Mouse (Mus musculus) embryonic stem cell, embryonic (primary cell): ENCODE data around the gene Lsm4.

ENCODE experiments used
- CTCF ChIA-PET, 4 experiments: fragments of 300-600 bp in 2 of 4; fragments of 350-600 bp in 2 of 4; sonication (Branson Sonifier 250); formaldehyde crosslinking; loops; one replicate each; lab custom pipeline; 2022; ENCODE audit warnings: inconsistent platforms in 2 of 4; lab: Charles Lee
- POLR2A ChIA-PET, 4 experiments: fragments of 300-600 bp in 2 of 4; fragments of 350-600 bp in 2 of 4; sonication (Branson Sonifier 250); formaldehyde crosslinking; loops; one replicate each; lab custom pipeline; 2022; ENCODE audit warnings: antibody characterized with exemption in 4 of 4, inconsistent platforms in 1 of 4; lab: Charles Lee

Gene Lsm4

GRCm38 (mm10) chr8:70673079-70673856 lies at the start of gene Lsm4:
TSS of gene Lsm4 (plus strand) at chr8:70673248.
- CTCF ChIA-PET, result interaction anchor here (0.5 to 5.6 kb wide), 68 partner anchors 9 to 1314 kb away, joined by 3 to 93 read pairs (median 4); partner anchors contain the start of genes Gm3336 (in 3 of the 4), Jund (in 3 of the 4), Arrdc2 (in 2 of the 4) and Isyna1 (in 1 of the 4)
- POLR2A ChIA-PET, result interaction anchor here (0.6 to 21.3 kb wide), 153 partner anchors 8 to 1464 kb away, joined by 3 to 1467 read pairs (median 5); partner anchors contain the start of genes Arrdc2 (in 4 of the 4), Fkbp8 (in 4 of the 4), Jund (in 4 of the 4) and Kxd1 (in 4 of the 4)

GRCm38 (mm10) chr8:70625104-70625503 lies 47.9 kb upstream of the Lsm4 start:
- ChIA-PET POLR2A (interaction anchor here in 2 of 4 experiments (0.6 to 32.6 kb wide), 14 partner anchors 8 to 73 kb away, joined by 3 to 1017 read pairs (median 6); partner anchors contain the start of genes Lsm4 (in 2 of the 2), Jund (in 1 of the 2), Pgpep1 (in 1 of the 2) and Ssbp4 (in 1 of the 2)), CTCF (interaction anchor here (0.6 to 8.6 kb wide), 32 partner anchors 8 to 607 kb away, joined by 3 to 206 read pairs (median 4); partner anchors contain the start of genes Lsm4 (in 2 of the 4), Ell (in 1 of the 4), Gm3336 (in 1 of the 4) and Klhl26 (in 1 of the 4))

GRCm38 (mm10) chr8:70627041-70627440 lies 46.0 kb upstream of the Lsm4 start:
- POLR2A ChIA-PET, result interaction anchor here in 3 of 4 experiments (0.8 to 32.6 kb wide), 12 partner anchors 11 to 213 kb away, joined by 3 to 1017 read pairs (median 4); partner anchors contain the start of genes Jund (in 3 of the 3), Arrdc2 (in 1 of the 3), Lrrc25 (in 1 of the 3) and Pgpep1 (in 1 of the 3)
- CTCF ChIA-PET, result interaction anchor here in 1 of 4 experiments (0.6 to 8.6 kb wide), 5 partner anchors 18 to 263 kb away, joined by 3 to 206 read pairs (median 3); partner anchors contain the start of genes Jund and Ssbp4

- ChIA-PET POLR2A (interaction anchor here (0.7 to 32.6 kb wide), 38 partner anchors 8 to 268 kb away, joined by 3 to 1017 read pairs (median 9); partner anchors contain the start of genes Arrdc2 (in 3 of the 4), Jund (in 3 of the 4), Lsm4 (in 3 of the 4) and Lrrc25 (in 2 of the 4)), CTCF (interaction anchor here (0.6 to 8.6 kb wide), 44 partner anchors 8 to 276 kb away, joined by 3 to 206 read pairs (median 6); partner anchors contain the start of genes Lsm4 (in 3 of the 4), Lrrc25 (in 2 of the 4), Ell (in 1 of the 4) and Gm3336 (in 1 of the 4))
Measured at GRCm38 (mm10) chr8:70628986-70629490, 44.0 kb upstream of the Lsm4 start.

GRCm38 (mm10) chr8:70629574-70630531 lies 43.2 kb upstream of the Lsm4 start:
- ChIA-PET POLR2A (interaction anchor here (0.5 to 32.6 kb wide), 98 partner anchors 9 to 620 kb away, joined by 3 to 1017 read pairs (median 5); partner anchors contain the start of genes Arrdc2 (in 3 of the 4), Jund (in 3 of the 4), Lsm4 (in 3 of the 4) and Pgpep1 (in 3 of the 4)), CTCF (interaction anchor here (0.6 to 8.6 kb wide), 63 partner anchors 9 to 659 kb away, joined by 3 to 206 read pairs (median 5); partner anchors contain the start of genes Lsm4 (in 3 of the 4), Lrrc25 (in 2 of the 4), Arrdc2 (in 1 of the 4) and Ell (in 1 of the 4))

- ChIA-PET POLR2A (interaction anchor here (0.6 to 32.6 kb wide), 93 partner anchors 8 to 621 kb away, joined by 3 to 1017 read pairs (median 5); partner anchors contain the start of genes Arrdc2 (in 3 of the 4), Jund (in 3 of the 4), Lsm4 (in 3 of the 4) and Pgpep1 (in 3 of the 4)), CTCF (interaction anchor here (0.5 to 8.6 kb wide), 48 partner anchors 9 to 299 kb away, joined by 3 to 206 read pairs (median 5); partner anchors contain the start of genes Lrrc25 (in 2 of the 4), Lsm4 (in 2 of the 4), Arrdc2 (in 1 of the 4) and Gm3336 (in 1 of the 4))
Measured at GRCm38 (mm10) chr8:70630532-70631381, 42.3 kb upstream of the Lsm4 start.

GRCm38 (mm10) chr8:70631436-70631835 lies 41.6 kb upstream of the Lsm4 start:
- ChIA-PET POLR2A (interaction anchor here (0.6 to 32.6 kb wide), 53 partner anchors 8 to 266 kb away, joined by 3 to 1017 read pairs (median 7); partner anchors contain the start of genes Jund (in 3 of the 4), Lsm4 (in 3 of the 4), Pgpep1 (in 3 of the 4) and Ssbp4 (in 2 of the 4)), CTCF (interaction anchor here (0.5 to 8.6 kb wide), 25 partner anchors 9 to 208 kb away, joined by 3 to 206 read pairs (median 5); partner anchors contain the start of genes Lrrc25 (in 2 of the 4), Arrdc2 (in 1 of the 4), Gm3336 (in 1 of the 4) and Lsm4 (in 1 of the 4))

GRCm38 (mm10) chr8:70632346-70632892 lies 40.6 kb upstream of the Lsm4 start, which contains the start of gene Gdf15:
TSS of gene Gdf15 (minus strand) at chr8:70632456.
- CTCF ChIA-PET, result interaction anchor here in 3 of 4 experiments (0.6 to 1.4 kb wide), 4 partner anchors 7 to 188 kb away, joined by 3 to 4 read pairs (median 4); no protein-coding TSS in a partner anchor

GRCm38 (mm10) chr8:70634066-70634465 lies 39.0 kb upstream of the Lsm4 start:
- ChIA-PET POLR2A (interaction anchor here (0.6 to 32.6 kb wide), 23 partner anchors 2 to 425 kb away, joined by 3 to 1017 read pairs (median 5); partner anchors contain the start of genes Jund (in 2 of the 4), Lsm4 (in 2 of the 4), Pgpep1 (in 2 of the 4) and Arrdc2 (in 1 of the 4)), CTCF (interaction anchor here in 1 of 4 experiments (0.9 to 1.4 kb wide), 3 partner anchors 10 to 33 kb away, joined by 3 to 4 read pairs (median 3); no protein-coding TSS in a partner anchor)

More at GRCm38 (mm10) chr8:70632346-70632892, 40.6 kb upstream of the Lsm4 start, which contains the start of gene Gdf15:
- POLR2A ChIA-PET, result interaction anchor here in 3 of 4 experiments (0.7 to 32.6 kb wide), 23 partner anchors 9 to 265 kb away, joined by 3 to 1017 read pairs (median 11); partner anchors contain the start of genes Jund (in 3 of the 3), Lsm4 (in 2 of the 3), Arrdc2 (in 1 of the 3) and Ell (in 1 of the 3)

GRCm38 (mm10) chr8:70635527-70635926 lies 37.5 kb upstream of the Lsm4 start:
- POLR2A ChIA-PET, result interaction anchor here in 3 of 4 experiments (0.7 to 32.6 kb wide), 16 partner anchors 1 to 97 kb away, joined by 3 to 1017 read pairs (median 6); partner anchors contain the start of genes Jund (in 2 of the 3), Pgpep1 (in 2 of the 3), Gdf15 (in 1 of the 3) and Lsm4 (in 1 of the 3)
- CTCF ChIA-PET, result interaction anchor here in 2 of 4 experiments (0.6 to 1.1 kb wide), 2 partner anchors 8 kb away, joined by 3 to 9 read pairs; no protein-coding TSS in a partner anchor

- CTCF ChIA-PET, result interaction anchor here in 2 of 4 experiments (0.6 to 21.5 kb wide), 3 partner anchors 9 to 203 kb away, joined by 3 to 206 read pairs (median 10); partner anchors contain the start of gene Arrdc2 (in 1 of the 2)
- POLR2A ChIA-PET, result interaction anchor here in 3 of 4 experiments (0.6 to 32.6 kb wide), 18 partner anchors 1 to 845 kb away, joined by 3 to 1017 read pairs (median 12); partner anchors contain the start of genes Jund (in 2 of the 3), Lsm4 (in 2 of the 3), Arrdc2 (in 1 of the 3) and Gdf15 (in 1 of the 3)
Measured at GRCm38 (mm10) chr8:70636838-70637237, 36.2 kb upstream of the Lsm4 start.

- ChIA-PET CTCF (interaction anchor here (0.6 to 21.5 kb wide), 8 partner anchors 8 to 1055 kb away, joined by 3 to 206 read pairs (median 4); no protein-coding TSS in a partner anchor), POLR2A (interaction anchor here (0.7 to 32.6 kb wide), 33 partner anchors 3 to 201 kb away, joined by 3 to 1017 read pairs (median 5); partner anchors contain the start of genes Jund (in 3 of the 4), Lsm4 (in 3 of the 4), Pgpep1 (in 3 of the 4) and Arrdc2 (in 2 of the 4))
Measured at GRCm38 (mm10) chr8:70638752-70639151, 34.3 kb upstream of the Lsm4 start.

- ChIA-PET POLR2A (interaction anchor here (0.6 to 32.6 kb wide), 20 partner anchors 4 to 373 kb away, joined by 3 to 1017 read pairs (median 5); partner anchors contain the start of genes Jund (in 2 of the 4), Lsm4 (in 2 of the 4), Arrdc2 (in 1 of the 4) and Gdf15 (in 1 of the 4)), CTCF (interaction anchor here in 3 of 4 experiments (0.6 to 21.5 kb wide), 12 partner anchors 9 to 670 kb away, joined by 3 to 206 read pairs (median 5); partner anchors contain the start of gene Lsm4 (in 1 of the 3))
Measured at GRCm38 (mm10) chr8:70643019-70643418, 30.0 kb upstream of the Lsm4 start.
